Comparison of ENCODE assay signal across 19 mouse cellular contexts in the genomic region with DNA sequence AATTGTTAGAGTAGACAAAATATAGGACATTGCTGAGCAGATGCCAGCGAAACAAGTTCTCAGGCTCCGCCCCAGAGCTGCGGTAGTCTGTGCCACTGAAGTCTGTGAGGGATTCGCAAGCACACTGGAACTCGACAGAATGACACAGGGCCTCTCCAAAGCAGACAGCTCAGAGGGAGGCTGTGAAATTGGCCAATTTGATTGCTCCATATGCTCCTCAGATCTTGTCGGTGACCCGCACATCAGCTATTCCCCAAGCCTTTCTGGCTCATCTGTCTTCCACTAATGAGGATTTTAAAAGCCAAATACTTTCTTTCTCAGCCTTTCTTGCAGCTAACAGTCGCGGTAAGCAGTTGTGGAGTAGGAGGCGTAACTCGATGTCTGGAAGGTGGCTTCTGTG.
DNase-seq lines count a peak whose midpoint lies in the region; ATAC-seq lines count a peak whose summit lies in the region.
"Had no signal": no experiment of that assay in that cellular context is flagged by ENCODE, and none has a peak within 500 bp of the region (broad histone marks: within the 10 kb centered on the region; RNA-seq: fewer than 3 reads in every experiment).

No protein-coding gene starts in this region.

- H3K9ac ChIP-seq in embryonic facial prominence, embryonic 14.5 days (ENCODE audit: low read depth, low read length): no peak overlapping the region
- no peak overlapping the region for H3K9ac ChIP-seq in hindbrain, embryonic 13.5 days
- H3K9ac ChIP-seq: embryonic facial prominence, embryonic 15.5 days; liver, embryonic 13.5 days; neural tube, embryonic 13.5 days; stomach, embryonic 15.5 days had no signal

- intact Hi-C loops in left cerebral cortex, postnatal 4 days (cut with DNase I): no loop called here
- intact Hi-C loops in left cerebral cortex, postnatal 10 days (cut with DNase I): no loop called here

- ATAC-seq in embryonic facial prominence, embryonic 14.5 days (ENCODE audit: low read depth): no peak
- ATAC-seq in hindbrain, embryonic 13.5 days (ENCODE audit: low FRiP score): 0 out of 2 replicates have a peak, but pooled peaks have one; percentile 32
- ATAC-seq: intestine, postnatal 0 days had no signal

- H3K27ac ChIP-seq in embryonic facial prominence, embryonic 14.5 days (replicated peaks; ENCODE audit: low read depth, low read length): no peak overlapping the region
- H3K27ac ChIP-seq in embryonic facial prominence, embryonic 10.5 days (replicated peaks): no peak overlapping the region
- H3K27ac ChIP-seq in hindbrain, embryonic 13.5 days: no peak overlapping the region; the same call in 1 of the 2 replicates
- H3K27ac ChIP-seq: embryonic facial prominence, embryonic 15.5 days; limb, embryonic 10.5 days; liver, embryonic 13.5 days; neural tube, embryonic 13.5 days; stomach, embryonic 15.5 days had no signal

- no peaks in the 10 kb centered on the region for H3K4me1 ChIP-seq in embryonic facial prominence, embryonic 14.5 days (ENCODE audit: control insufficient read depth, insufficient read depth, low read length)
- H3K4me1 ChIP-seq in embryonic facial prominence, embryonic 10.5 days: no peaks in the 10 kb centered on the region
- peaks cover 6% of the 10 kb centered on the region for H3K4me1 ChIP-seq in hindbrain, embryonic 13.5 days (replicated peaks)
- H3K4me1 ChIP-seq: embryonic facial prominence, embryonic 15.5 days; limb, embryonic 10.5 days; liver, embryonic 13.5 days; stomach, embryonic 15.5 days had no signal

- DNase-seq in embryonic facial prominence, embryonic 14.5 days (ENCODE audit: low spot score): peak; percentile 45
- DNase-seq in embryonic facial prominence, embryonic 10.5 days (ENCODE audit: low spot score): no peak
- DNase-seq in left cerebral cortex, postnatal 4 days: peak; percentile 29
- DNase-seq in left cerebral cortex, postnatal 10 days (ENCODE audit: extremely low spot score in 1 of 2, low spot score in 2 of 2): no peak
- DNase-seq in brain, adult 2 months (ENCODE audit: low read depth, low spot score): peak; percentile 56
- no peak for DNase-seq in urinary bladder, postnatal 4 days (ENCODE audit: low spot score in 2 of 2)
- DNase-seq in spleen, adult 12 weeks (ENCODE audit: low spot score): no peak
- DNase-seq: cerebellum, adult 9-10 months; gastrocnemius, postnatal 25 days; kidney, postnatal 10 days; layer of hippocampus, adult 9-11 months; liver, embryonic 13.5 days had no signal

- H3K4me2 ChIP-seq in embryonic facial prominence, embryonic 14.5 days (ENCODE audit: low read depth, low read length): no peak overlapping the region
- no peak overlapping the region for H3K4me2 ChIP-seq in hindbrain, embryonic 13.5 days
- H3K4me2 ChIP-seq: embryonic facial prominence, embryonic 15.5 days; heart, embryonic 11.5 days; liver, embryonic 13.5 days; neural tube, embryonic 13.5 days; stomach, embryonic 15.5 days had no signal

- H3K9me3 ChIP-seq in embryonic facial prominence, embryonic 14.5 days (ENCODE audit: control insufficient read depth, low read length): no peaks in the 10 kb centered on the region
- H3K9me3 ChIP-seq in embryonic facial prominence, embryonic 10.5 days: no peaks in the 10 kb centered on the region
- H3K9me3 ChIP-seq in hindbrain, embryonic 13.5 days: no peaks in the 10 kb centered on the region
- H3K9me3 ChIP-seq: embryonic facial prominence, embryonic 15.5 days; limb, embryonic 10.5 days; neural tube, embryonic 13.5 days; stomach, embryonic 15.5 days had no signal

- no peaks in the 10 kb centered on the region for H3K36me3 ChIP-seq in embryonic facial prominence, embryonic 14.5 days (ENCODE audit: control insufficient read depth, insufficient read depth, low read length)
- no peaks in the 10 kb centered on the region for H3K36me3 ChIP-seq in embryonic facial prominence, embryonic 10.5 days (replicated peaks)
- no peaks in the 10 kb centered on the region for H3K36me3 ChIP-seq in hindbrain, embryonic 13.5 days
- H3K36me3 ChIP-seq: embryonic facial prominence, embryonic 15.5 days; limb, embryonic 10.5 days; liver, embryonic 13.5 days; neural tube, embryonic 13.5 days; stomach, embryonic 15.5 days had no signal

- 76% methylated on average over 11 of the region's 11 CpGs for WGBS in embryonic facial prominence, embryonic 14.5 days
- WGBS in embryonic facial prominence, embryonic 10.5 days: 86% methylated on average over 11 of the region's 11 CpGs
- WGBS in hindbrain, embryonic 13.5 days: 54% methylated on average over 11 of the region's 11 CpGs

- no peak overlapping the region for H3K4me3 ChIP-seq in embryonic facial prominence, embryonic 14.5 days (ENCODE audit: low read depth, low read length)
- H3K4me3 ChIP-seq in embryonic facial prominence, embryonic 10.5 days: no peak overlapping the region
- no peak overlapping the region for H3K4me3 ChIP-seq in hindbrain, embryonic 13.5 days
- H3K4me3 ChIP-seq: embryonic facial prominence, embryonic 15.5 days; limb, embryonic 10.5 days; liver, embryonic 13.5 days; neural tube, embryonic 13.5 days; stomach, embryonic 15.5 days had no signal

- no peaks in the 10 kb centered on the region for H3K27me3 ChIP-seq in embryonic facial prominence, embryonic 14.5 days (replicated peaks; ENCODE audit: control insufficient read depth, insufficient read depth, low read length)
- no peaks in the 10 kb centered on the region for H3K27me3 ChIP-seq in embryonic facial prominence, embryonic 10.5 days (replicated peaks; ENCODE audit: low read depth, poor library complexity, severe bottlenecking)
- no peaks in the 10 kb centered on the region for H3K27me3 ChIP-seq in hindbrain, embryonic 13.5 days
- H3K27me3 ChIP-seq: embryonic facial prominence, embryonic 15.5 days; liver, embryonic 13.5 days; neural tube, embryonic 13.5 days; stomach, embryonic 15.5 days had no signal

Comparison
In these comparisons a context has a peak if more than half of its experiments do, and no peak if none do; other contexts are left out.
1. DNase-seq: peak in embryonic facial prominence, embryonic 14.5 days (single experiment), left cerebral cortex, postnatal 4 days (single experiment) and brain, adult 2 months (single experiment); none in embryonic facial prominence, embryonic 10.5 days (single experiment), left cerebral cortex, postnatal 10 days (0 of 2), urinary bladder, postnatal 4 days (0 of 2) and spleen, adult 12 weeks (single experiment).